Mouse (Mus musculus) ES-CJ7 (cell line): ENCODE results near the gene Cry2.
A peak's percentile ranks its signal among the peaks of the same experiment; 100 is the strongest.

ENCODE experiments used
- DNase-seq: peaks from one replicate; pipeline ENCODE4 v3.0.0; 2011; ENCODE audit warnings: low read depth, low spot score

Cry2 gene

DNA sequence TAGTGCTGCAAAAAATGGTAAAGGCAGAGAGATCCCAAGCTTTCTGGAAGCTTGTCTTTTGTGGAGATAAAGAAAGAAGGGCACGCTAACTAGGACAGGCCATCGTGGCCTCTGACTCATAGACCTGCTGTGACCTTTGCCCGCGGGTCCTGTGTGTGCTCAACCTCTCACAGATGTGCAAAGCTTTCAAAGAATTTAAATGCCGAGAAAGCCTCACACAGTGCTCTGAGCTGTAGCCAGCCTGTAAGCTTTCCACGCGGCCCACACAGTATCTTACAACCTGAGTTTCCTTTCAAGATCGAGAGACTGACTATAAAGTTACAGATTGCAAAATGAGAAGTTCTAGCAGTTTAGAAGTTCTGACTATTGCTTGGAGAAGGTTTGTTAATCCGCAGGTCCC lies 12.0 kb upstream of the Cry2 start:
- no peak for DNase-seq

- DNase-seq, result no peak
These were observed 10.5 kb upstream of the Cry2 start for GRCm38 (mm10) chr2:92444376-92444775.

GRCm38 (mm10) chr2:92443313-92443712 lies 9.5 kb upstream of the Cry2 start:
- no peak for DNase-seq

DNA sequence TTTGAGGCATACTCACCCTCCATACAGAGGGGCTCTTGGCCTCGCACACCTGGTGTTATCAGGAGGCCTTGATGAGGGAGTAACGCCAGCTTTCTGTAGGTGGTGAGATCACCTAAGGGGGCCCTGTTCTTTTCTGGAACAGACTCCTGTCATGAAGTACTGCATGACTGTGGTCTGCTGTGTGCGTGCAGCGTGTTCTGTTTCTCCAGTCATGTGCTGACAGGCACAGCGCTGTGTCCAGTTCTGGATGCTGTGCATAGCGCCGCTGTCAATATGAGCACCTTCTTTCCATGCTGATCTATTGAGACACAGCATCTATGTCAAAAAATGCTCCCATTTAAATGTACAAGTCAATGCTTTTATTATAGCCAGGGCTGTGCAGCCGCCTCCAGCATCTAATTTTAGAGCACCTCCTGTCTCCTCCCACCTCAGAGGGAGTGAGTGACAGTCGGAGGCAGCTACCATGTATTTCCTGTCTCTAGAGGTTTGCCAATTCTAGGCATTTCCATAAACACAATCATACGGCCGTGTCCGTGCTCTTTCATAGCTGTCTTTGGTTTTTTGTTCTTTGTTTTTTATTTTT lies 8.7 kb upstream of the Cry2 start:
- no peak for DNase-seq

GRCm38 (mm10) chr2:92440432-92440831 lies 6.6 kb upstream of the Cry2 start:
- no peak for DNase-seq

DNA sequence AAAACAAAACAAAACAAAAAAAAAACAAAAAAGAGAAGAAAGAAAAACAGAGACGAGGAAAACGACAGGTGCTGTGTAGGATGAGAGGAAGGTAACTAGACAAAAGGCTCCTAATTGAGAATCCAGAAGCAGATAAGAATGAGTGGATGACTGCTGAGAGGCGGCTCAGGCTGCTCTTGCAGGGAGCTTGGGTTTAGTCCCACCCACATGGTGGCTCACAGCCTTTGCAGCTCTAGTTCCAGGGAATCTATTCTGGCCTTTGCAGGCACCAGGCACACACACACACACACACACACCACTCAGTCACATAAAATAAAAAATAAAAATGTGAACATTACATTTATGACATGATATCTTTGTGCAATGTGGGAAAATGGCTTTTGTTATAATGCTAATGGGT lies 4.7 kb upstream of the Cry2 start:
- DNase-seq, result no peak

GRCm38 (mm10) chr2:92437875-92438274 lies 4.0 kb upstream of the Cry2 start:
- peak; percentile 90 for DNase-seq

DNA sequence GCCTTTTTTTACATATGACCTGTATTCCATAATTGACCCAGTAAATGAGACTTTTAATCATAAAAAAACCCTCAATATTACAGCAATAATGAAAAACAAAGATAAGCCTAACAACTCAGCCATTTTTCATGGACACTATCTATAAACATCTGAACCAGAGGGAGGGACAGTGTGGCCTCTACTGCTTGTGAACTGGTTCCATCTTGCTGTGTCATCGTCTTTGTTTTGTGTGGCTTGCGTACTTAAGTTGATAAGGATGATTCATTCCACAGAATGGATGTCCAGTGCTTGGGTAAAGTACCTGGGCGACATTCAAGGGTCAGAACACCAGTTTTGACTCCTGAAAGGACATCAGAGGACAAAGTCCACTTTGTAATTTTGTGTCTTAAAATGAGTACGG lies 3.5 kb upstream of the Cry2 start:
- DNase-seq, result no peak

DNA sequence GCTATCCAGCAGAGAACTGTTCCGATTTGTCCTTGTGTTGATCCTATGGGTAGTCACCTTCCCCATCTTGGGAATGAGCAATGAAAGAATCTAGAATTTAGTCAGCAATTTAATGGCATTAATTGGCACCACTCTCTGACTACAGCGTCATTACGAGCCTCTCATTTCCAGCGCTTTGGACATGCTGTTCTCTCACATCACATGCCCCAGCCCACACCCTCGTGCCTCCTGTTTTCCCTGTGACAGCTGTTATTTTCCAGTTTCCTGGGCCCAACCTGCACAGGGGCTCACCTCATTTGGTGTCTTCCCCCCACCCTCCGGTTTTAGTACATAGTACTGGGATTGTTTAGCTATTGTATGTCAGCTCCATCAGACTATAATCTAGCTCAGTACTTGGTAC lies 1.2 kb upstream of the Cry2 start:
- no peak for DNase-seq

DNA sequence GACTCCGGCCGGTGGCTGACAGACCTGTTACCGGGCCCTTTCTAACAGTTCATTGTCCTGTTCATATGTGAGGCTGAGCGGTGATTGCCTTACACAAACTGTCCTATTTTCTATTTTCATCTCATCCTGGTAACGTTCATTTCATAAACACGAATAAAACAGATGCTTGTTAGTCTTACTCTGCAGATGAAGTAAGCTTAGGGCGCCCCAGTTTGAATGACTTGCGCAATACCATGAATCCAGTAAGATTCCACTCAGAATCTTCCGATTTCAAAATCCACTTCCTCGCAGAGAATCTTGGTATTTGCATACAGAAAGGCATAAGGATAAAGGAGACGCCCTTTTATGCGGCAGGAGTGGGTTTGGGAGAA lies 517 bp upstream of the Cry2 start:
- no peak for DNase-seq

DNA sequence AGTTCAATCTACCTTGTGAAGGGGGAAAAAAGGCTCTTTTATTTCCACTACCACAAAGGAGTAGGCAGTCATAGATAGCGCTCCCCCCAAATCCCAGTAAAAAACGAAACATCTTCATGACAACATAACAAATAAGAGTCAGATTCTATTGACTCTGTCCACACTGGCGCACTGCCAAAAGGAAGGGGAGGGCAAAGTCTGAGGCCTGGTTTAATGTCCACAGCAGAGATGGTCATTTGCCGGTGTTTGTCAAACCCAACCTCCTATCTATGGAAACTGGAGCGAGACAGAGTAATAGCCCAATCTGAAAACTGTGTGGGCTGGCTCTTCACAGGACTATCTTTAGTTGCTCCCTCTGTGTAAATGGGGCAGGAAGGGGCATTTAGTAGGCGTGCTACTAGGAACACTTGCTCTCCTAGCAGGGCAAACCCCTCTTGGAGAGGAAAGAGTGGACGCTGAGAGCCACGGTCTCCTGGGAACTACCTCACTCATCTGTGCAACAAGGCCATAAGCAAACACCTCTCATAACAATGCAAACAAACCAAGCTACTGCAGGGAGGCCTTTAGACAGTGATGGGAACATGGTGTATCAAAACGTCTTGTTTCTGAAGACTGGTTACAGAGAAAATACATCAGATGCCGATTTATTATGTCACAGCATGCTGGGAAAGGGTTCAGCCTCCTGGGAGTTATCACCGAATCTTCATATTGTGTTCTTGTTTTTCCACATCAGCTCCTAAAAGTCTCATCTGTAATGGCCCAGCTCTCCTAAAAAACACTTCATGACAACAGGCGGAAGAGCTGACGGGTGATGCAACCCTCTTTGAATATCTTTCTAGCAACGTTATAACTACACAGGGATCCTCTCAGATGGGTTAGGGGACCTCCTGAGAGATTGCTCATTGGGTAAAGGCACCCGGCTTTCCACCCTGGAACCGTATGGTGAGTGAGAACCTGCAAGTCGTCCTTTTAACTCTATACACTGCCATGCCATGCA lies 1.2 kb downstream of the Cry2 start:
- no peak for DNase-seq

GRCm38 (mm10) chr2:92431611-92432179 lies 2.1 kb downstream of the Cry2 start:
- no peak for DNase-seq

GRCm38 (mm10) chr2:92430723-92431541 lies 2.9 kb downstream of the Cry2 start:
- peak; percentile 81 for DNase-seq

DNA sequence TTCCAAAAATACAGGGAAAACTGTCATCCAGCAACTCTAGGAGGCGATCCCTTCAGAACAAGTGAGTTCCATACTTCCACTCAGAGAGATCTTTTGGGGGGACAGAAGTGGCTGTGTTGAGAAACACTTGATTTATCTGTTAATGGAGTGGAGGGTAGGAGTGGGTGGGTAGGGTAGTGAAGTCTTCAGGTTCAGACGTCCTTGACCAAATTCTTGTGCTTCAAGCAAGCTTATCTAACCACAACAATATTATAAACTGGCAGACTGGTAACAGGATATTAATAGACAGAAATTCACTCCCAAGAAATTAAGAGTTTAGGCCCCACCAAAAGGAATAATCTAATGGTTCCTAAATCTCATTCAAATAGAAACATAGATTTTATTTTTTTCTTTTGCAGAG lies 3.8 kb downstream of the Cry2 start:
- DNase-seq, result no peak

GRCm38 (mm10) chr2:92427882-92428281 lies 6.0 kb downstream of the Cry2 start:
- DNase-seq, result peak; percentile 32

DNA sequence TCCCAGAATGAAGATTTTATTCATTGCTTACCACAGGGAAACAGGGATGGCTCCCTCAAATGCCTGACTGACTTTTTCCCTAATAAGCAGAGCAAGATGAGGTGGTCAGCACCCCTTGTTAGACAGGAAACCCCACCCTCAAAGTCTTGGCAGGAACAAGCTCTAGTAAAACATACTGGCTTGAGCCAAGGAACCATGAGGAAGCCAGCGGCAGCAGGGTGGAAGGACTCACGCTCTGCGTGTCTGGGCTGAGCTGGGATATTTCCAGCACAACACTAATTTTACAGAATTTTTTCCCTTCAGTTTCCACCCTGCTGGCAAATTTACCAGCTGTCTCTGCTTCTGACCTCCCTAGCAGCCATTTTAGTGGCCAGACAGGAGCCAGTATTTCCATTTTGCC lies 7.4 kb downstream of the Cry2 start:
- no peak for DNase-seq

- no peak for DNase-seq
These were observed 8.5 kb downstream of the Cry2 start for GRCm38 (mm10) chr2:92425366-92425765.

- DNase-seq, result peak; percentile 80
These were observed 9.2 kb downstream of the Cry2 start for GRCm38 (mm10) chr2:92424462-92425308.

DNA sequence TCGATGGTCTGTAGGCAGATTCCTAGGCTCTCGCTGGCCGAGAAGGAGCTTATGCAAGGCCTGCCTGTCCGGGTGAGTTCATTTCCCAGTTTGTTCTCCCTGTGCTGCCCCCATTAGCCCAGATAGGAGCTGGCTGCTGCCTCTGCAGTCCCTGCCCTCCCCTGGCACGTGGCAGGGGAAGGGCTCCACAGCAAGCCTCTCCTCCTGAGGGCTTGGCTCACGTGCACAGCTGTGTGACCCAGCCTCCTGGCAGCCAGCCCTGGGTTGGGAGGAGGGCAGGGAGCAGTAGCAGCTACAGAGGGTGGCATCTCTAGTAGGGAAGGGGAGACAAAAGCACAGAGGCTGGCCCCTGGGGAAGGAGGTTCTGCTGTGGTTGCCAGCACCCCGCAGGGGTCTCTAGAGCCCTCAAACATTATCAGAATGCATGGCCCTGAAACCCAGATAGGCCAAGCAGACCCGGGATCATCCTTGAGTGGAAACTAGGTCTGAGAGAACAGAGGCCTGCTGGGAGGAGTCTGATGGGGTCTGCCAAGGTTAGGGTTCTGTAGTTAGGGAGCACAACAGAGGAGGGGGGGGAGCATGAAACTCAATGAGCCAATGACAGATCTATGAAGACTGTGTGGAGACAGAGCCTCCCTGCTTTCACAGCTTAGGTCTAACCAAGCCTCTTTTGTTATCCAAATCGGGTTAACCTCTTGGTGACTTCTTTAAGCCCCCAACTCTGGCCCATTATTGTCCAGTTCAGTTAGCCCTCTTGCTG lies 10.0 kb downstream of the Cry2 start:
- peak; percentile 76 for DNase-seq

DNA sequence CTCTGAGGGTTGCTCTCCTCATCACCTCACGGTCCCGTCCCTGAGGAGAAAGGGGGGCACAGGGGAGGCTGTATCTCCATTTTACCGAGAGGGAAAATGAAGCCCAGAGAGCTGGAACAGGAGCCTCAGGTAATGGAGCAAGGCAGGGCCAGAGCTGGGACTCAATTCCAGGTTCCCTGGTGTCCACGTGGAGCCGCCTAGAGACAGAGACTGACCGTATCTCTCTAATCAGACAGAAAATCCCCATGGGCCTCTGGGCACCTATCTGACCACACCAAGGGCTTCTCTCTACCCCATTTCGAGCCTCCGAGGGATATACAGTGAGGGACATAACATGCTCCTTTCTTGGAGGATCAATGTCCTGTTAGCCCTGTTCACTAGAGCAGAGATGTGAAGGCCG lies 10.7 kb downstream of the Cry2 start:
- no peak for DNase-seq
